Mouse (Mus musculus): ENCODE measurements at regions not wholly inside any gene's neighbourhood (a gene's known extent, or its start where the extent isn't known, plus 50 kb on each side); places are given as distances from the start of the nearest gene placed in this dataset.

DNA sequence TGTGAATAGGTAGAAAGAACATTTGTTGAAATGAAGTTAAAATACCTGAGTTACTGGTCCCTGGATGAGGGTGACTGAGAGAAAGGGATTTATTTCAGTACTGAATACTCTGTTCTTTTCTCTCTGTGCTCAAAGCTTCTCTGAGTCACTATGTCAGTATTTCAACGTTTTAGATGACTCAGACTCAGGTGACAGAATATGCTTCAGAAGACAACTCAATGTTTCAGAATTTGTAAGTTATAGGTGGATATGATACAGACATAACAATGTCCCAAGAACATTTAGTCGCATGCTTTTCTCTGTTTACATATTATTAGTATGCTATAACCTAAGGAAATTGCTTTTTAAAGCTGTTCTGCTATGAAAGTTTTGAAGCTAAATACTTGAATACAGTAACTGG is 1069.5 kb downstream of the Adgrl3 start:
- no peaks in the 10 kb centered on the region for H3K27me3 ChIP-seq (ENCODE audit: control insufficient read depth, insufficient read depth, low read length)
- no peak overlapping the region for H3K27ac ChIP-seq (ENCODE audit: low read length)
- H3K4me2 ChIP-seq (ENCODE audit: low read depth, low read length): no peak overlapping the region
- no peak for ATAC-seq (ENCODE audit: insufficient read depth, low FRiP score)
- no peak overlapping the region for H3K4me3 ChIP-seq (replicated peaks; ENCODE audit: low read length)
- 63% methylated on average over 2 of the region's 2 CpGs for WGBS
- H3K36me3 ChIP-seq (ENCODE audit: control insufficient read depth, insufficient read depth, low read length): no peaks in the 10 kb centered on the region
- no peaks in the 10 kb centered on the region for H3K9me3 ChIP-seq (replicated peaks; ENCODE audit: control insufficient read depth, low read length)
- H3K9ac ChIP-seq (ENCODE audit: low read length): no peak overlapping the region
- H3K4me1 ChIP-seq (ENCODE audit: control insufficient read depth, insufficient read depth, low read length): no peaks in the 10 kb centered on the region

GRCm38 (mm10) chr5:82103056-82103807 is 1083.3 kb downstream of the Adgrl3 start:
- Histone ChIP-seq H3K36me3 (ENCODE audit: control insufficient read depth, insufficient read depth, low read length) (no peaks in the 10 kb centered on the region), H3K4me3 (replicated peaks; ENCODE audit: low read length) (no peak overlapping the region), H3K4me1 (ENCODE audit: control insufficient read depth, insufficient read depth, low read length) (no peaks in the 10 kb centered on the region), H3K9me3 (replicated peaks; ENCODE audit: control insufficient read depth, low read length) (no peaks in the 10 kb centered on the region), H3K9ac (ENCODE audit: low read length) (no peak overlapping the region), H3K27ac (ENCODE audit: low read length) (no peak overlapping the region), H3K4me2 (ENCODE audit: low read depth, low read length) (no peak overlapping the region), H3K27me3 (ENCODE audit: control insufficient read depth, insufficient read depth, low read length) (no peaks in the 10 kb centered on the region)
- 84% methylated on average over 6 of the region's 6 CpGs for WGBS
- ATAC-seq (ENCODE audit: insufficient read depth, low FRiP score): no peak

DNA sequence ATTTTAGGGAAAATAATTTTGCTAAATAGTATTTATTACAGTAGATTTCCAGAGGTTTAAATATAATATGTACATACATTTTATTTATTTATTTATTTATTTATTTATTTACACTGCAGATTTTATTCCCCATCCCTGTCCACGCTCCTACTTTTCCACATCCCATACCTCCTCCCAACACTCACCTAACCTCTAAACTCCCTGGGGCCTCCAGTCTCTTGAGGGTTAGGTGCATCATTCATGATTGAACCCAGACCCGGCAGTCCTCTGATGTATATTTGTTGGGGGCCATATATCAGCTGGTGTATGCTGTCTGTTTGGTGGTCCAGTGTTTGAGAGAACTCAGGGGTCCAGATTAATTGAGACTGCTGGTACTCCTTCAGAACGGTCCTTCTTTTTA is 1083.9 kb downstream of the Adgrl3 start:
- Histone ChIP-seq H3K4me2 (ENCODE audit: low read depth, low read length) (no peak overlapping the region), H3K9me3 (replicated peaks; ENCODE audit: control insufficient read depth, low read length) (no peaks in the 10 kb centered on the region), H3K27me3 (ENCODE audit: control insufficient read depth, insufficient read depth, low read length) (no peaks in the 10 kb centered on the region), H3K9ac (ENCODE audit: low read length) (no peak overlapping the region), H3K36me3 (ENCODE audit: control insufficient read depth, insufficient read depth, low read length) (no peaks in the 10 kb centered on the region), H3K4me3 (replicated peaks; ENCODE audit: low read length) (no peak overlapping the region), H3K4me1 (ENCODE audit: control insufficient read depth, insufficient read depth, low read length) (no peaks in the 10 kb centered on the region), H3K27ac (ENCODE audit: low read length) (no peak overlapping the region)
- no peak for ATAC-seq (ENCODE audit: insufficient read depth, low FRiP score)
- WGBS: 83% methylated on average over 3 of the region's 3 CpGs

DNA sequence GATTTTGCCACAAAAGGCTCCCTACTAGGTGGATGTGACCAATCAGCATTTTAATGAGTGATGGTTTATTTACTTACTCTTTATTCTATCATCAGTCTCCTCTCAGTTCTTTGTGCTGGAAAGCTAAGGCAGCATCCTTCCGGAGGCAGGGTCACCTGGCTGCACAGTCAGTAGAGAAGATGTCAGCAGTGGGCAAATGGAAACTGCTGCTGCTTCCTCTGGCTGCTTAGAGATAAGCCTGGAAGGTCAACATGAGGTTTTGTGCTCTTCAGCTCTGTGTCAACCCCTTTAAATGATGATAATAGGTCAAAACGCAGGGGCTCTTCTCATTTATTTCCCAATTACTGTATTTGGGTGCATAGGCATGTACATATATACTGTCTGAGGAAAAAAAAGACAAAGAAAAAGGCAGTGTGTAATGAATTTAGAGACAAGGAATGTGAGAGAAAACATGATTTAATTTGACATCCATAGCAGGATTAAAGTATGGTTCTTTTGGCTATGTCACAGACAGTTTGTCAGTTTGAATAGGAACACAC is 1106.1 kb downstream of the Adgrl3 start:
- Histone ChIP-seq H3K4me1 (ENCODE audit: control insufficient read depth, insufficient read depth, low read length) (no peaks in the 10 kb centered on the region), H3K9ac (ENCODE audit: low read length) (no peak overlapping the region), H3K4me3 (replicated peaks; ENCODE audit: low read length) (no peak overlapping the region), H3K27me3 (ENCODE audit: control insufficient read depth, insufficient read depth, low read length) (no peaks in the 10 kb centered on the region), H3K36me3 (ENCODE audit: control insufficient read depth, insufficient read depth, low read length) (no peaks in the 10 kb centered on the region), H3K27ac (ENCODE audit: low read length) (no peak overlapping the region), H3K4me2 (ENCODE audit: low read depth, low read length) (no peak overlapping the region), H3K9me3 (replicated peaks; ENCODE audit: control insufficient read depth, low read length) (no peaks in the 10 kb centered on the region)
- 19% methylated on average over 2 of the region's 2 CpGs for WGBS
- ATAC-seq (ENCODE audit: insufficient read depth, low FRiP score): no peak

DNA sequence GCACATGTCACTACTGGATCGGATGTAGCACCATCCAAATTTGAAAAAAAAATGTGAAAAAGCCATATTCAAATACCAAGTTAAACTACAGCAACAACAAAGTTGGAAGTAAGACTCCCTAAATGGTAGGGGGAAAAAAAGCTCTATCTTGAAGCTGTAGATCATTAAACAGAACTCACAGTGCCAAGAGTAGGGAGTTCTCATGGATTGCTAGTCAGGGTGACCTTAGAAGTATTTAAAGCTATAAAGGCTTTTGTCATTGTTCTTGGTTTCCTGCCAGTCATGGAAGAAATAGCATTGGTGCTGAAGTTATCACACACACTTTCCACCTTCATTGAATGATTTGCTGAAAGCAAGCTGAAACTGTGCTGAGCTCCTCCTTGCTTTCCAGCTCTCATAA is 1122.1 kb downstream of the Adgrl3 start:
- H3K9ac ChIP-seq (ENCODE audit: low read length): no peak overlapping the region
- no peak for ATAC-seq (ENCODE audit: insufficient read depth, low FRiP score)
- no peaks in the 10 kb centered on the region for H3K9me3 ChIP-seq (replicated peaks; ENCODE audit: control insufficient read depth, low read length)
- no peaks in the 10 kb centered on the region for H3K27me3 ChIP-seq (ENCODE audit: control insufficient read depth, insufficient read depth, low read length)
- WGBS: 81% methylated on average over 1 of the region's 1 CpGs
- no peak overlapping the region for H3K4me3 ChIP-seq (replicated peaks; ENCODE audit: low read length)
- no peak overlapping the region for H3K27ac ChIP-seq (ENCODE audit: low read length)
- no peak overlapping the region for H3K4me2 ChIP-seq (ENCODE audit: low read depth, low read length)
- H3K36me3 ChIP-seq (ENCODE audit: control insufficient read depth, insufficient read depth, low read length): no peaks in the 10 kb centered on the region
- H3K4me1 ChIP-seq (ENCODE audit: control insufficient read depth, insufficient read depth, low read length): no peaks in the 10 kb centered on the region
